Mouse (Mus musculus) forebrain, postnatal 0 days (tissue): ENCODE data around the gene Lrrc43. TPM values are rescaled to one million over a fixed set of nuclear protein-coding genes. Genes with fewer than 3 reads are reported as not detected.
A peak's percentile ranks its signal among the peaks of the same experiment; 100 is the strongest.

Source experiments
- ATAC-seq: fragments of 200-750 bp; cut with Nextera tagmentation; 2 replicates; pipeline ENCODE4 v1.8.0; 2017; ENCODE audit warnings: mild to moderate bottlenecking, moderate library complexity
- DNase-seq: peaks from one replicate; pipeline ENCODE4 v3.0.0-alpha.2; 2015
- H3K27ac ChIP-seq: fragments of 300-500 bp; sonication (generic); 2 replicates; pipeline ENCODE4 v1.5.1; 2014; ENCODE audit warnings: low read depth, mild to moderate bottlenecking, antibody characterized with exemption, low read length, moderate library complexity, mixed read lengths
- H3K27me3 ChIP-seq: fragments of 300-500 bp; sonication (generic); 2 replicates; pipeline ENCODE4 v1.6.1; 2014; ENCODE audit warnings: mild to moderate bottlenecking, low read length, mixed read lengths; ENCODE audit not compliant: insufficient read depth
- H3K36me3 ChIP-seq: fragments of 300-500 bp; sonication (generic); 2 replicates; pipeline ENCODE4 v1.6.1; 2014; ENCODE audit warnings: mild to moderate bottlenecking, moderate library complexity; ENCODE audit not compliant: insufficient read depth
- H3K4me1 ChIP-seq: fragments of 300-500 bp; sonication (generic); 2 replicates; pipeline ENCODE4 v1.6.1; 2014; ENCODE audit warnings: antibody characterized with exemption; ENCODE audit not compliant: insufficient read depth
- H3K4me2 ChIP-seq: fragments of 300-500 bp; sonication (generic); 2 replicates; pipeline ENCODE4 v1.6.1; 2014; ENCODE audit warnings: low read depth, mild to moderate bottlenecking, moderate library complexity
- H3K4me3 ChIP-seq: fragments of 300-500 bp; sonication (generic); 2 replicates; pipeline ENCODE4 v1.5.1; 2014; ENCODE audit warnings: low read depth, low read length, mixed read lengths
- H3K9ac ChIP-seq: fragments of 300-500 bp; sonication (generic); 2 replicates; pipeline ENCODE4 v1.6.1; 2014; ENCODE audit warnings: mild to moderate bottlenecking
- H3K9me3 ChIP-seq: fragments of 300-500 bp; sonication (generic); 2 replicates; pipeline ENCODE4 v1.6.1; 2016; ENCODE audit warnings: low read length
- CTCF ChIP-seq: sonication (generic); IDR thresholded peaks from 2 replicates; pipeline ENCODE4 v1.5.1; 2016; ENCODE audit warnings: antibody characterized with exemption, control low read depth, low read depth
- WGBS: fragments of 180-500 bp; shearing (Covaris S2); extraction: QIAGEN DNeasy Blood & Tissue Kit; methylation state at CpG from one replicate; pipeline ENCODE4 v1.1.7; 2014; 5-methylcytosine and 5-hydroxymethylcytosine counted together
- microRNA-seq, 2 experiments: library from miRNA; unstranded; fragments of <30 nt; microRNA quantifications; one replicate each; pipeline ENCODE4; 2016
- polyA plus RNA-seq: library from polyadenylated mRNA; unstranded; fragments of >200 nt; fragmentation: Nextera tagmentation; extraction: Ambion mirVana; gene quantifications from 2 replicates; pipeline ENCODE4 v1.2.1, GENCODE M21; 2015
- total RNA-seq: library from RNA; depleted of rRNA; stranded (reverse); fragments of >200 nt; gene quantifications from 2 replicates; pipeline ENCODE4 v1.2.3, GENCODE M21; 2014; rRNA removed

Lrrc43 gene
- total and polyA plus RNA-seq, 2 experiments from 2014 or later, result 1.3 to 1.5 TPM

DNA sequence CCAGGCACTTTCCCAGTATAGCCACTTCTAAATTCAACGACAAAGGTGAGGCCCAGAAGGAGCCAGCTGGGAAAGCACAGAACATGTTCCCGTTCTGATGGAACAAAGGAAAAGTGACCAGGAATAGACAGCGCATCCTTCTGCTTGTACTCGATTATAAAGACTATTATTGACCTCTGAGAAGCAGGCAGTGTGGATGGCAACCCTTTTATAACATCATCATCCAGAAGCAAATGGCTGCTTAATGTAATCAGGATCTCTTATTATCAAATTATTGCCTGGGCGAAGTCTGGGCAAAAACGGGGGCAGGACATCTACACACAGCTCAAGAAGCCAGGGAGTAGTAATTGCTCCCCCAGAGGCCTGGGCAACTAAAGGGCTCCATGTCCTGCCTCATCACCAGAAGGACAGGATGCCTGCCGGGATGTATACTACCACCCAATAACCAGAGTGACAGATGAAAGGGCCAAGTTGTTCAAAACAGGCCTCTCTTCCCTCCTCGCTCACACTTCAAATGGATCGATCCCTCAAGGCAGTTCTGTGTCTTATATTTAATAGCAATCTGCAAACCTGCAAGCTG, 36.9 kb downstream of the Lrrc43 start:
- no peak for ATAC-seq
- Histone ChIP-seq H3K36me3 (peaks cover 35% of the 10 kb centered on the region), H3K9ac (no peak overlapping the region), H3K4me2 (no peak overlapping the region), H3K27ac (no peak overlapping the region), H3K27me3 (no peaks in the 10 kb centered on the region), H3K4me1 (peaks cover 12% of the 10 kb centered on the region), H3K4me3 (no peak overlapping the region), H3K9me3 (no peaks in the 10 kb centered on the region)
- 91% methylated on average over 9 of the region's 9 CpGs for WGBS
- TF ChIP-seq CTCF, result no peak
- DNase-seq, result no peak

DNA sequence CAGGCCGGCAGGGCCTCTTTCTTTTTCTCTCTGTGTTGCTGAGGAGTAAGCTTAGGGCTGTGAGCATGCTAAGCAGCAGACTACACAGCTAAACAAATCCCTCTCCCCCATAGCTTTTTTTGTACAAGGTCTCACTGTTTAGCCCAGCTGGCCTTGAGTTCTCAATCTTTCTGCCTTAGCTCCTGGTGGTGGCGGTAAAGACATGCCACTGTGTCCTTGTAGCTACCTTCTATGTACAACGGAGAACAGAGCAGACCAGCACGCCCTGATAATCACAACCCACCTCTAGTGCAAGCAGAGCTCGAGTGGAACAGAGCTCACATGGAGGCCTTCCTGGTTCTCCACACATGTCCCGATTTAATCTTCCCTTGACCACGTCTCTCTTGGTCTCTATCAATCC, 39.5 kb downstream of the Lrrc43 start:
- Histone ChIP-seq H3K27ac (no peak overlapping the region), H3K4me3 (no peak overlapping the region), H3K4me2 (no peak overlapping the region), H3K9me3 (no peaks in the 10 kb centered on the region), H3K4me1 (no peaks in the 10 kb centered on the region), H3K9ac (no peak overlapping the region), H3K27me3 (no peaks in the 10 kb centered on the region), H3K36me3 (peaks cover 61% of the 10 kb centered on the region)
- DNase-seq (no peak), ATAC-seq (no peak)
- 0 out of 2 replicates have a peak, but pooled peaks have one; percentile 4 for TF ChIP-seq CTCF
- 77% methylated on average over 7 of the region's 7 CpGs for WGBS

DNA sequence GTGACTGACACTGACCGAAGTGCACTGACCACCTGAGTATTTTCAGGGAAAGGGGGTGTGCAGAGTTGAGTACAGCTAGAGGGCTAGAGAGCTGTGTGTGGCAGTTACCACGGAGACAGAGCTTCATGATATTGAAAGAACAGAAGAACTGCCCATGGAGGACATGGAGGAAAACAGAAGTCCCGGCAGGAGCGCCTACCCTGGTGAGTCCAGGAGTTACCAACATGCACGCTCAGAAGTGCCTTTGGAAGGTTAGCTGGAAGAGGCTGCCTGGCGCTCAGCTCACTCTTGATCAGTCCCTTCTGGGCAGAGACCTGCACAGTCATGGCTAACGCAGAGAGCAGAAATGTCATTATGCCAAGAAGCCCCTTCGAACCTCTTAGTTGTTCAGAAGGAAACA, 41.0 kb downstream of the Lrrc43 start:
- no peaks in the 10 kb centered on the region for H3K27me3 ChIP-seq
- no peak for DNase-seq
- no peaks in the 10 kb centered on the region for H3K9me3 ChIP-seq
- no peak overlapping the region for H3K4me3 ChIP-seq
- no peak for TF ChIP-seq CTCF
- no peak for ATAC-seq
- no peak overlapping the region for H3K27ac ChIP-seq
- peaks cover 72% of the 10 kb centered on the region for H3K36me3 ChIP-seq
- WGBS, result 87% methylated on average over 8 of the region's 8 CpGs
- H3K4me2 ChIP-seq, result no peak overlapping the region
- no peak overlapping the region for H3K9ac ChIP-seq
- no peaks in the 10 kb centered on the region for H3K4me1 ChIP-seq

DNA sequence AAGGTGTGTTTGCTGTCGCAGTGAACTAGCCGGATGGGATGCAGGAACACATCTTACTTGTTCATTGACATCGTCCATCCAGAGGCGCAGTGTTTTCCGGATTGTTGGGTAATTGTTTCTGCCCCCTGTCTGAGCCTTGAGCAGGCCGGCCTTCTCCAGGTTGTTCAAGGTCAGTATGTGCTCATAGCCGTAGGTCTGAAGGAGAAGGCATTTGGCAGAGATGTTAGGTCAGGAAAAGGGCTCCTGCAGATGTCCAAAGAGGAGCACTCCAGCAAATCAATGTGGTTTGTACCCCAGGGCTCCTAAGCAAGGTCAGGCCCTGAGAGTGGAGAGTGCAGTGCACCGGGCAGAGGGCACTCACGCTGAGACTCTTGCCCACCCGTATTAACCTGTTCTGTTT, 44.7 kb downstream of the Lrrc43 start:
- no peak for DNase-seq
- 94% methylated on average over 10 of the region's 10 CpGs for WGBS
- TF ChIP-seq CTCF, result no peak
- ATAC-seq, result no peak
- no peak overlapping the region for H3K27ac ChIP-seq
- peaks cover 79% of the 10 kb centered on the region for H3K36me3 ChIP-seq
- H3K4me3 ChIP-seq, result no peak overlapping the region
- no peaks in the 10 kb centered on the region for H3K27me3 ChIP-seq
- H3K9ac ChIP-seq, result no peak overlapping the region
- no peaks in the 10 kb centered on the region for H3K4me1 ChIP-seq
- H3K9me3 ChIP-seq, result no peaks in the 10 kb centered on the region
- H3K4me2 ChIP-seq, result no peak overlapping the region

DNA sequence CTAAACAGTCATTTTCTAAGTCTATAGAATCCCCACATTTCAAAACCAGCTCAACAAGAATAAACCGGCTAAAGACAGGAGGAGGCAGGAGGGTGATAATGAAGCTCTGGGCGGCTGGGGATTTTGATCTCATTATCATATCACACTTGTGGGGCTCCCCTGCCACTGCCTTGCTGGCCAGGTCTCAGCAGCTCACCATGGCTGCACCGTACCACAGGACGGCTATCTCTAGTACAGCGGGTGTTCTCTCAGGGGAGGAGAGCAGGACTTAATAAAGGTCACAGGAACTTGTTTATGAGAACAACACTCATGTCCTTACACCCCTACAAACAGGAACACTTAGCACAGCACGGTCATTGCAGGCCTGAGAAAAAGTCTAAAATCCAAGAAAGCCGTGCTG, 66.6 kb downstream of the Lrrc43 start:
- ATAC-seq, result no peak
- DNase-seq, result no peak
- no peak overlapping the region for H3K27ac ChIP-seq

DNA sequence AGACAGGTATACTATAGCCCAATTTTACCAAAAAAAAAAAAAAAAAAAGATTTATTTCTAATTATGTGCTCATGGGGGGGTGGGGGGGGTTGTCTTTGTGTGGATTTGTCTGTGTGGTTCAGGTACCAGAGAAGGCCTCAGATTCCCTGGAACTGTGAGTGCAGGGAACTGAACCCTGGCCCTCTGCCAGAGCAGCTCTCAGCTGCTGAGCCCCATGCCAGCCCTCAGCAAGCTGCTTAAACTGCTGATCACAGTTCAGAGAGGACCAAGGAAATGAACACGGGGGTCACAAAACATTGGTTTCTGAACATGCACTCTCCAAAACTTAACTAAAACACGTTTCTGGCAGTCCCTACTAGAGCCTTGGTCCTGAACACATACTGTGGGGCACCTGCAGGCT, 67.3 kb downstream of the Lrrc43 start:
- no peak overlapping the region for H3K4me2 ChIP-seq
- no peak overlapping the region for H3K27ac ChIP-seq
- ATAC-seq, result no peak
- no peaks in the 10 kb centered on the region for H3K27me3 ChIP-seq
- no peak for DNase-seq
- H3K4me3 ChIP-seq, result no peak overlapping the region
- no peaks in the 10 kb centered on the region for H3K9me3 ChIP-seq
- peaks cover 52% of the 10 kb centered on the region for H3K36me3 ChIP-seq
- no peaks in the 10 kb centered on the region for H3K4me1 ChIP-seq
- 65% methylated on average over 2 of the region's 2 CpGs for WGBS
- TF ChIP-seq CTCF, result no peak
- no peak overlapping the region for H3K9ac ChIP-seq

More for the DNA sequence above, 66.6 kb downstream of the Lrrc43 start:
- Histone ChIP-seq H3K36me3 (peaks cover 44% of the 10 kb centered on the region), H3K4me1 (no peaks in the 10 kb centered on the region), H3K9me3 (no peaks in the 10 kb centered on the region), H3K27me3 (no peaks in the 10 kb centered on the region), H3K9ac (no peak overlapping the region), H3K4me3 (no peak overlapping the region), H3K4me2 (no peak overlapping the region)
- 90% methylated on average over 7 of the region's 7 CpGs for WGBS
- TF ChIP-seq CTCF, result no peak

Small RNA genes lying within 50 kb of the gene (microRNA-seq; reads per million reads assigned to microRNA genes)
- 0.98 to 1.5 reads per million in 2 experiments for gene Mir7647

Other genes starting within 250 kb of the Lrrc43 start
- 1.8 and 4.4 TPM in 2 replicates for gene Wdr66, start 237.2 kb upstream of the Lrrc43 start, total RNA-seq
- gene Wdr66, start 237.2 kb upstream of the Lrrc43 start, polyA plus RNA-seq, result 1.1 and 2.0 TPM in 2 replicates
- 47.9 and 56.0 TPM in 2 replicates for gene Bcl7a, start 145.5 kb upstream of the Lrrc43 start, total RNA-seq
- 37.2 and 38.3 TPM in 2 replicates for gene Bcl7a, start 145.5 kb upstream of the Lrrc43 start, polyA plus RNA-seq
- gene Mlxip, start 94.5 kb upstream of the Lrrc43 start, total RNA-seq, result 14.2 and 17.4 TPM in 2 replicates
- gene Mlxip, start 94.5 kb upstream of the Lrrc43 start, polyA plus RNA-seq, result 8.4 and 13.3 TPM in 2 replicates
- not detected in 2 replicates for gene Il31, start 184 bp downstream of the Lrrc43 start, total RNA-seq
- not detected in 2 replicates for gene Il31, start 184 bp downstream of the Lrrc43 start, polyA plus RNA-seq
- gene B3gnt4, start 21.2 kb downstream of the Lrrc43 start, total RNA-seq, result 2.2 and 2.5 TPM in 2 replicates
- gene B3gnt4, start 21.2 kb downstream of the Lrrc43 start, polyA plus RNA-seq, result 1.3 and 1.7 TPM in 2 replicates
- 71.6 and 73.2 TPM in 2 replicates for gene Diablo, start 34.9 kb downstream of the Lrrc43 start, total RNA-seq
- 94.3 and 97.6 TPM in 2 replicates for gene Diablo, start 34.9 kb downstream of the Lrrc43 start, polyA plus RNA-seq
- gene Gm49027, start 36.2 kb downstream of the Lrrc43 start, total RNA-seq, result 0.69 and 3.7 TPM in 2 replicates
- gene Gm49027, start 36.2 kb downstream of the Lrrc43 start, polyA plus RNA-seq, result 4.1 and 4.4 TPM in 2 replicates
- gene Vps33a, start 83.7 kb downstream of the Lrrc43 start, total RNA-seq, result 53.6 and 63.1 TPM in 2 replicates
- gene Vps33a, start 83.7 kb downstream of the Lrrc43 start, polyA plus RNA-seq, result 34.2 and 43.2 TPM in 2 replicates
- 89.8 and 102 TPM in 2 replicates for gene Clip1, start 195.3 kb downstream of the Lrrc43 start, total RNA-seq
- gene Clip1, start 195.3 kb downstream of the Lrrc43 start, polyA plus RNA-seq, result 52.2 and 73.1 TPM in 2 replicates
- gene Zcchc8, start 231.8 kb downstream of the Lrrc43 start, total RNA-seq, result 25.8 and 32.1 TPM in 2 replicates
- gene Zcchc8, start 231.8 kb downstream of the Lrrc43 start, polyA plus RNA-seq, result 39.8 and 54.1 TPM in 2 replicates